Mouse (Mus musculus) G1E (cell line): ENCODE measurements around the gene Dcp1b. TPM values are rescaled to one million over a fixed set of nuclear protein-coding genes. Genes with fewer than 3 reads are reported as not detected.

Experiments used
- ATAC-seq: 2 replicates; pipeline ENCODE4 v1.8.0; 2016; ENCODE audit warnings: mild to moderate bottlenecking; ENCODE audit not compliant: insufficient number of reproducible peaks, poor library complexity, low FRiP score, severe bottlenecking; ENCODE audit errors: extremely low read depth
- DNase-seq: peaks from one replicate; pipeline ENCODE4 v3.0.0; 2012; ENCODE audit warnings: low spot score
- H3K27me3 ChIP-seq: 2 replicates; pipeline ENCODE4 v1.6.1; 2012; ENCODE audit warnings: mild to moderate bottlenecking, low read length, inconsistent platforms; ENCODE audit not compliant: insufficient read depth
- H3K36me3 ChIP-seq: replicated peaks from 2 replicates; pipeline ENCODE3; 2012; ENCODE audit warnings: mild to moderate bottlenecking, inconsistent platforms
- H3K4me1 ChIP-seq: 2 replicates; pipeline ENCODE4 v1.6.1; 2012; ENCODE audit warnings: low read depth, low read length, inconsistent platforms, mixed read lengths; ENCODE audit not compliant: insufficient read depth
- H3K4me3 ChIP-seq: 2 replicates; pipeline ENCODE4 v1.5.1; 2012; ENCODE audit warnings: low read depth, mild to moderate bottlenecking, inconsistent platforms, low read length, moderate library complexity, mixed read lengths
- H3K9me3 ChIP-seq: replicated peaks from 2 replicates; pipeline ENCODE4 v1.6.1; 2012; ENCODE audit warnings: inconsistent platforms
- CTCF ChIP-seq: IDR thresholded peaks from 2 replicates; pipeline ENCODE4 v1.5.1; 2012; ENCODE audit warnings: low read depth, low read length, inconsistent platforms, mixed read lengths
- GATA1 ChIP-seq: IDR thresholded peaks from 2 replicates; pipeline ENCODE4 v1.6.1; 2012; ENCODE audit warnings: borderline replicate concordance, low read length, inconsistent platforms, mixed read lengths
- GATA2 ChIP-seq: IDR thresholded peaks from 2 replicates; pipeline ENCODE4 v1.6.1; 2012; ENCODE audit warnings: low read depth, low read length, inconsistent platforms, borderline replicate concordance
- POLR2AphosphoS5 ChIP-seq: IDR thresholded peaks from 2 replicates; pipeline ENCODE4 v1.6.1; 2012; ENCODE audit warnings: low read depth, low read length, inconsistent platforms; ENCODE audit not compliant: insufficient replicate concordance
- TAL1 ChIP-seq: conservative IDR thresholded peaks from 2 replicates; pipeline ENCODE4 v1.6.1; 2012; ENCODE audit warnings: low read depth, low read length, inconsistent platforms, mixed read lengths
- polyA plus RNA-seq: library from polyadenylated mRNA; stranded (reverse); fragments of >175 nt; gene quantifications from 2 replicates; pipeline ENCODE4 v1.2.3, GENCODE M21; 2012
- total RNA-seq, 2 experiments: library from RNA; stranded (forward) in 1 of 2; stranded (reverse) in 1 of 2; fragments of 200-1000 nt in 1 of 2; fragments of >200 nt in 1 of 2; fragmentation: Nextera tagmentation in 1 of 2; gene quantifications; 2 replicates each; pipeline ENCODE4 v1.2.3; 2014 to 2017

The Dcp1b gene
- total and polyA plus RNA-seq, 3 experiments, result 7.9 to 18.2 (median 15.0) TPM

- TF ChIP-seq POLR2AphosphoS5 (no peak), GATA2 (no peak), GATA1 (no peak), CTCF (no peak), TAL1 (no peak)
- Histone ChIP-seq H3K4me1 (no peaks in the 10 kb centered on the region), H3K27me3 (no peaks in the 10 kb centered on the region; the same call in 1 of the 2 replicates), H3K9me3 (no peaks in the 10 kb centered on the region), H3K36me3 (peaks cover 11% of the 10 kb centered on the region), H3K4me3 (no peak overlapping the region)
- DNase-seq (no peak), ATAC-seq (no peak)
Measured at GRCm38 (mm10) chr6:119225226-119225625, 50.2 kb downstream of the Dcp1b start.

GRCm38 (mm10) chr6:119225731-119226130, 50.7 kb downstream of the Dcp1b start:
- ATAC-seq (no peak), DNase-seq (no peak)
- H3K4me3 ChIP-seq, result no peak overlapping the region
- no peaks in the 10 kb centered on the region for H3K9me3 ChIP-seq
- H3K27me3 ChIP-seq, result no peaks in the 10 kb centered on the region; the same call in 1 of the 2 replicates
- H3K4me1 ChIP-seq, result no peaks in the 10 kb centered on the region
- peaks cover 9% of the 10 kb centered on the region for H3K36me3 ChIP-seq
- TF ChIP-seq TAL1, result no peak
- no peak for TF ChIP-seq CTCF
- no peak for TF ChIP-seq GATA2
- no peak for TF ChIP-seq POLR2AphosphoS5
- TF ChIP-seq GATA1, result no peak

GRCm38 (mm10) chr6:119227001-119227400, 51.9 kb downstream of the Dcp1b start:
- TF ChIP-seq CTCF (no peak), POLR2AphosphoS5 (no peak), TAL1 (no peak), GATA1 (no peak), GATA2 (no peak)
- Histone ChIP-seq H3K4me3 (no peak overlapping the region), H3K9me3 (no peaks in the 10 kb centered on the region), H3K4me1 (no peaks in the 10 kb centered on the region), H3K36me3 (peaks cover 3% of the 10 kb centered on the region), H3K27me3 (no peaks in the 10 kb centered on the region; the same call in 1 of the 2 replicates)
- no peak for DNase-seq
- ATAC-seq, result no peak

GRCm38 (mm10) chr6:119228861-119229603, 54.0 kb downstream of the Dcp1b start:
- DNase-seq (no peak), ATAC-seq (no peak)
- TF ChIP-seq GATA2 (no peak), GATA1 (no peak), TAL1 (no peak), POLR2AphosphoS5 (no peak), CTCF (no peak)
- H3K9me3 ChIP-seq, result no peaks in the 10 kb centered on the region
- no peaks in the 10 kb centered on the region for H3K4me1 ChIP-seq
- no peak overlapping the region for H3K4me3 ChIP-seq
- no peaks in the 10 kb centered on the region; the same call in 1 of the 2 replicates for H3K27me3 ChIP-seq
- no peaks in the 10 kb centered on the region for H3K36me3 ChIP-seq

GRCm38 (mm10) chr6:119233066-119233465, 58.0 kb downstream of the Dcp1b start:
- no peak for DNase-seq
- peaks cover 2% of the 10 kb centered on the region; the same call in 1 of the 2 replicates for H3K27me3 ChIP-seq

GRCm38 (mm10) chr6:119235441-119235840, 60.4 kb downstream of the Dcp1b start:
- Histone ChIP-seq H3K4me1 (no peaks in the 10 kb centered on the region), H3K36me3 (no peaks in the 10 kb centered on the region), H3K4me3 (no peak overlapping the region), H3K9me3 (no peaks in the 10 kb centered on the region), H3K27me3 (peaks cover 2% of the 10 kb centered on the region; the same call in 1 of the 2 replicates)
- DNase-seq, result no peak
- ATAC-seq, result no peak
- TF ChIP-seq GATA2 (no peak), TAL1 (no peak), GATA1 (no peak), POLR2AphosphoS5 (no peak), CTCF (no peak)

More at GRCm38 (mm10) chr6:119233066-119233465, 58.0 kb downstream of the Dcp1b start:
- ATAC-seq, result no peak
- no peak for TF ChIP-seq POLR2AphosphoS5
- H3K4me1 ChIP-seq, result no peaks in the 10 kb centered on the region
- no peak overlapping the region for H3K4me3 ChIP-seq
- H3K9me3 ChIP-seq, result no peaks in the 10 kb centered on the region
- no peaks in the 10 kb centered on the region for H3K36me3 ChIP-seq
